Mouse (Mus musculus) embryonic fibroblast, embryonic 13.5 days (primary cell): ENCODE data around the gene Onecut3.

Source experiments
- CTCF ChIP-seq: IDR thresholded peaks from 2 replicates; pipeline ENCODE4 v1.5.1; 2011; ENCODE audit warnings: mild to moderate bottlenecking, control low read depth, low read length, moderate library complexity, borderline replicate concordance; ENCODE audit not compliant: insufficient read depth
- POLR2A ChIP-seq: IDR thresholded peaks from 2 replicates; pipeline ENCODE4 v1.6.1; 2011; ENCODE audit warnings: low read depth, mild to moderate bottlenecking, control low read depth, low read length, moderate library complexity

- no peak for TF ChIP-seq CTCF
- no peak for TF ChIP-seq POLR2A
Measured at GRCm38 (mm10) chr10:80539493-80539892, 44.9 kb downstream of the Onecut3 start.
